Mouse (Mus musculus) stomach, postnatal 0 days (tissue): ENCODE results near the gene Ahnak2. TPM values are rescaled to one million over a fixed set of nuclear protein-coding genes. Genes with fewer than 3 reads are reported as not detected.

Experiments used
- ATAC-seq: fragments of 200-750 bp; cut with Nextera tagmentation; 2 replicates; pipeline ENCODE4 v1.8.0; 2017; ENCODE audit not compliant: low FRiP score, low TSS enrichment
- DNase-seq: peaks from one replicate; pipeline ENCODE4 v3.0.0-alpha.2; 2016; ENCODE audit warnings: low spot score
- H3K27ac ChIP-seq: fragments of 300-500 bp; sonication (generic); replicated peaks from 2 replicates; pipeline ENCODE4 v1.5.1; 2014; ENCODE audit warnings: mild to moderate bottlenecking, control low read depth
- H3K27me3 ChIP-seq: fragments of 300-500 bp; sonication (generic); 2 replicates; pipeline ENCODE4 v1.6.1; 2014; ENCODE audit warnings: low read length; ENCODE audit not compliant: control insufficient read depth, insufficient read depth
- H3K36me3 ChIP-seq: fragments of 300-500 bp; sonication (generic); 2 replicates; pipeline ENCODE4 v1.6.1; 2014; ENCODE audit warnings: low read length, mixed read lengths; ENCODE audit not compliant: control insufficient read depth, insufficient read depth
- H3K4me1 ChIP-seq: fragments of 300-500 bp; sonication (generic); replicated peaks from 2 replicates; pipeline ENCODE4 v1.6.1; 2014; ENCODE audit warnings: antibody characterized with exemption; ENCODE audit not compliant: control insufficient read depth, insufficient read depth
- H3K4me2 ChIP-seq: fragments of 300-500 bp; sonication (generic); replicated peaks from 2 replicates; pipeline ENCODE4 v1.6.1; 2014; ENCODE audit warnings: low read depth, mild to moderate bottlenecking, control low read depth, moderate library complexity
- H3K4me3 ChIP-seq: fragments of 300-500 bp; sonication (generic); 2 replicates; pipeline ENCODE4 v1.5.1; 2014; ENCODE audit warnings: low read depth, low read length, control low read depth
- H3K9ac ChIP-seq: fragments of 300-500 bp; sonication (generic); 2 replicates; pipeline ENCODE4 v1.6.1; 2014; ENCODE audit warnings: mild to moderate bottlenecking, low read length, control low read depth, mixed read lengths
- H3K9me3 ChIP-seq: fragments of 300-500 bp; sonication (generic); 2 replicates; pipeline ENCODE4 v1.6.1; 2016; ENCODE audit warnings: low read length; ENCODE audit not compliant: control insufficient read depth
- CTCF ChIP-seq: IDR thresholded peaks from 2 replicates; pipeline ENCODE4 v1.5.1; 2016; ENCODE audit warnings: antibody characterized with exemption, low read depth, mild to moderate bottlenecking, moderate library complexity
- EP300 ChIP-seq: optimal IDR thresholded peaks from 2 replicates; pipeline ENCODE3; 2016; ENCODE audit warnings: antibody characterized with exemption
- WGBS: fragments of 180-500 bp; shearing (Covaris S2); extraction: QIAGEN DNeasy Blood & Tissue Kit; methylation state at CpG from one replicate; pipeline ENCODE4 v1.1.7; 2014; 5-methylcytosine and 5-hydroxymethylcytosine counted together
- polyA plus RNA-seq: library from polyadenylated mRNA; unstranded; fragments of >200 nt; fragmentation: Nextera tagmentation; extraction: Ambion mirVana; gene quantifications from 2 replicates; pipeline ENCODE4 v1.2.1, GENCODE M21; 2015

Ahnak2 gene
- polyA plus RNA-seq, 1 experiment from 2014 or later: 5.4 TPM

DNA sequence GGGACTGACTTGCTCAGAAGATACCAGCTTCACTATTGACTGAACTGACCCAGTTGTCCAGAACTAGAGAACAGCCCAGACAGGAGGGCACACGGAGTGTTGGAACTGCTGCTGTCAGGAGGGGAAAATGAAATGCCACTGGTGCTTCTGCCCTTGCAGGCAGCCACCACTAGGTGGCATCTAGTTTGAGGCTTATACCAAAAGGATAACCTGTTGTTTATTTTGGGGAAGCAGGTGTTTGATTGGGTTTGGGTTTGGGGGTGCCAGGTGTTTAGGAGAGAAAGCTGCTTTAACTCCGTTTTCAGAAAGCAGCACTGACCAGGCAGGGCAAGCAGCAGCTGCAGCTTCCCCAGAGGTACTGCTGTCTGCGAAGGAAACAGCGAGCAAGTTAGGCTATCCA is 13.8 kb upstream of the Ahnak2 start:
- Histone ChIP-seq H3K4me1 (no peaks in the 10 kb centered on the region), H3K27me3 (no peaks in the 10 kb centered on the region), H3K36me3 (peaks cover 17% of the 10 kb centered on the region), H3K4me2 (no peak overlapping the region), H3K9ac (no peak overlapping the region), H3K4me3 (no peak overlapping the region), H3K27ac (no peak overlapping the region), H3K9me3 (no peaks in the 10 kb centered on the region)
- DNase-seq (peak; percentile 58), ATAC-seq (0 out of 2 replicates have a peak, but pooled peaks have one; percentile 28)
- TF ChIP-seq CTCF (peak; percentile 91), EP300 (no peak)
- WGBS: 52% methylated on average over 4 of the region's 4 CpGs

DNA sequence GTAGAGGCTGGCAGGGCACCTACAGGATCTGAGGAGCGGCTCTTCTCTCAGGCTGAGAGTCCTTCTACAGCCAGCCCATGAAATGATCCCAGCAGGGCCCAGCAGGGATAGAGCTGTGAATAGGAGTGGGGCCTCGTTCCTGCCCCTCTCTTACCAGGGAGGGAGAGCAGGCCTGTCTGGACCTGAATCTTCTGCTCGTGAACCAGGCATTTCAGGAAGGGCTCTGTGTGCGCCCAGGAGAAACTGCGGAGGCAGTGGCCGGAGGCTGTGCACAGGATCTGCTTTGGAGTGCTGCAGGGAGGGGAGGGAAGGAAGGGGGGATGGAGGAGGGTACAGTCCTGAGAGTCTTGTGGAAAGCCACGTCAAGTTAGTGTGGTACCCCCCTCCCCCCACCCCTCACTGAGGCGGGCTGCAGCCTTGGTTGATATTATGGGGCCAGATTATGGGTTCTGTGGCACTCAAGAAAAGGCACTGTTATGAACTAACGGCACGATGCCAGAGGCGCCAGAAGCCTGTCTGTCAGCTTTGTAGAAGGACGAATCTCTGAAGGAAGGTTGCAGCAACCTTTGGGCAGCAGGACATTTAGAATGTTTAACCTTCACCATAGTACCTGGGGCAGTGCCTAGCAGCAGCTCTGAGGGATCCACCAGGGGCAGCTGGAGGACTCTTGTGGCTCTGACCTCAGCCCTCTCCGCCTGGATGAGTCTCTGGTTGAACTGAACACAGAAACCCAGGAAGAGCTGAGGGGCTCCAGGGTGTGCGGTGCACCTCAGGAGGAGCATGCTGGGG is 12.4 kb upstream of the Ahnak2 start:
- TF ChIP-seq EP300: no peak
- no peak for TF ChIP-seq CTCF
- no peaks in the 10 kb centered on the region for H3K9me3 ChIP-seq
- H3K4me1 ChIP-seq: no peaks in the 10 kb centered on the region
- no peak overlapping the region for H3K4me3 ChIP-seq
- no peaks in the 10 kb centered on the region for H3K27me3 ChIP-seq
- ATAC-seq: 0 out of 2 replicates have a peak, but pooled peaks have one; percentile 21
- H3K9ac ChIP-seq: no peak overlapping the region
- H3K27ac ChIP-seq: peak overlapping the region; percentile 69
- H3K36me3 ChIP-seq: peaks cover 11% of the 10 kb centered on the region
- 59% methylated on average over 14 of the region's 14 CpGs for WGBS
- no peak for DNase-seq
- H3K4me2 ChIP-seq: no peak overlapping the region

DNA sequence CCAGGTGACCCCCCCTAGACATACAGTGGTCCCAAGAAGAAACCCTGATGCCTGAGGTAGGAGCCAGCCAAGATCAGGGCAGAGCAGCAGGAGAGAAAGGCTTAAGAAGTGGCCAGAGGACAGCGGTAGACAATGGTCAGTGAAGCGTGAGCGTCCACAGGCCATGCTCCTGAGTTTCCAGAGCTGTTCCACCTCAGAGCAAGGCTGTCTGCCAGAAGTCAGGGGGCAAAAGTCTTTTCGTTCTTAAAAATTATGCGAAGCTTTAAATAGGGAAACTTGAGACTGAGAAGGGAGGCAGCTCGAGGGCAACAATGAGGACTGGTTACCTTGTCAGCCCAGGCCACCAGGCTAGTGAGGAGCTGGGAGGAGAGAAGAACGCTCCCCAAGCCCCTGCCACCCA is 10.9 kb upstream of the Ahnak2 start:
- H3K4me1 ChIP-seq: no peaks in the 10 kb centered on the region
- 93% methylated on average over 7 of the region's 7 CpGs for WGBS
- no peaks in the 10 kb centered on the region for H3K27me3 ChIP-seq
- peaks cover 2% of the 10 kb centered on the region for H3K36me3 ChIP-seq
- DNase-seq (no peak), ATAC-seq (no peak)
- H3K4me2 ChIP-seq: no peak overlapping the region
- TF ChIP-seq EP300 (no peak), CTCF (no peak)
- H3K4me3 ChIP-seq: no peak overlapping the region
- no peak overlapping the region for H3K9ac ChIP-seq
- H3K27ac ChIP-seq: no peak overlapping the region
- H3K9me3 ChIP-seq: no peaks in the 10 kb centered on the region

DNA sequence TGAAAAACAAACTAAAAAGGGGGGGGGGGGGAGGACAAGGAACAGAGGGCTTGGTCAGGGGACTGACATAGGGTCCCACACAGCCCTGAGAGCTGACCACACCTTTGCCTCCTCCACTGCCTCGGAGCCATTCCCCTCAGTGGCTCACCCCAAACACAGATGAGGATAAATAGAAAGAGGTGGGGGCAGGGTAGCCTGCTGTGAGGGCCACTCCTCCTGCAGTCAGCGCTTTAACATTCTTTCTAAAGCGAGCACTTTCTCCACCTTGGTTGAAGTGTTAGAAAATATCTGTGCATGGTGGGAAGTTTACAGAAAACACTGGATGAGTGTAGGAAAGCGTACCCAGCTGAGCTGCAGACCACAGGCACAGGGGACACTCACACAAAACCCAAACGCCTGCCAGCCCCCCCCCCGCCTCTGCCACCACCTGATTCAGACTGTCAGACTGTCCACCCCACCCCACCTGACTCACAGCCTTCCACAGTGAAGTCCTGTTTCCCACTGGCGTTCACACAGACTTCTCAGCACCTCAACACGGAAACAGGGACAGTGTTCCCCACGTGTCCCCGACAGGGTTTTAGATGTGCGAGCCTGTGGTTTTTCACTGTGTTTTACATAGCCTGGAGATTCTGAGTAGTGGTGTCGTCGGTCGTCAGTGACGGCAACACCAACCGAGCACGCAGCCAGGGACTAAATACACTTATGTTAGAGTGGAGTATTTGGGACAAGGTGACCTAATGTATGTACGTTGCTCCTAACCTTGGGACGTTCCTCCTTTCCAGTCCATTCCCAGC is 7.8 kb upstream of the Ahnak2 start:
- Histone ChIP-seq H3K4me1 (no peaks in the 10 kb centered on the region), H3K4me2 (0 out of 2 replicates have a peak overlapping the region, but pooled peaks have one; percentile 95), H3K27ac (no peak overlapping the region), H3K36me3 (no peaks in the 10 kb centered on the region; the same call in 1 of the 2 replicates), H3K4me3 (no peak overlapping the region), H3K9ac (no peak overlapping the region), H3K27me3 (no peaks in the 10 kb centered on the region), H3K9me3 (no peaks in the 10 kb centered on the region)
- ATAC-seq: no peak
- TF ChIP-seq EP300 (no peak), CTCF (no peak)
- DNase-seq: no peak
- 56% methylated on average over 19 of the region's 19 CpGs for WGBS

DNA sequence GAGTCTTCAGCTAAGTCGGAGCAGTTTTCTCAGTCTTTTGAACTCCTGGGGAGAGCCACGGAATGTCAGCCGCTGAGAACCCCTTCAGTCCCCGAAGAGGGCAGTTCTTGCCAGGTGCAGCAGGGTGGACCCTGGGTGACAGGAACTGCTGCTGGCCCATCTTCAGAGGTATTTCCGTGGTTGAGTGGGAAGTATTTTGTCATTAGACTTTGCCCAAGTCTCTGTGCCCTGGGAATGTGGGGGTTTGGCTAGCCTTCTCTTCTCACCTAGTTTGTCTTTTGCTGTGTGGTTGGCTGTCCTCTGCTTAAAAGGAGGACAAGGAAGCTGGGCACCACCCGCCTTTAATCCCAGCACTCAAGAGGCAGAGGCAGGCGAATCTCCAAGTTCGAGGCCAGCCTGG is 7.2 kb upstream of the Ahnak2 start:
- Histone ChIP-seq H3K27ac (no peak overlapping the region), H3K36me3 (no peaks in the 10 kb centered on the region; the same call in 1 of the 2 replicates), H3K9me3 (no peaks in the 10 kb centered on the region), H3K27me3 (no peaks in the 10 kb centered on the region), H3K4me3 (peak overlapping the region; percentile 64), H3K9ac (peak overlapping the region; percentile 68), H3K4me2 (peak overlapping the region; percentile 95), H3K4me1 (no peaks in the 10 kb centered on the region)
- DNase-seq (no peak), ATAC-seq (no peak)
- TF ChIP-seq CTCF (no peak), EP300 (no peak)
- 19% methylated on average over 8 of the region's 8 CpGs for WGBS
